Mouse (Mus musculus) regulatory T cell (primary cell): ENCODE measurements around the gene Tia1.
"Not testable (repeated sequence)": the region's sequence is repeated elsewhere in the genome, so short reads cannot be mapped to it uniquely, and the experiment has no call there.

Experiments
- in situ Hi-C: fragments of 300-600 bp; cut with MboI, MseI; formaldehyde crosslinking; loops from one replicate; pipeline ENCODE4 v1.15.1; 2025; ENCODE audit warnings: high pct_unique_total_duplicates

The Tia1 gene

GRCm38 (mm10) chr6:86404100-86404861, at the start of gene Tia1:
Gene Tia1, plus strand, starts transcription at chr6:86404219.
- in situ Hi-C loops, result loop anchor here (5.0 kb wide), 1 partner anchor 37 kb away; the partner anchor contains the start of gene Fam136a

- in situ Hi-C loops, result loop anchor here (5.0 to 25.0 kb wide), 2 partner anchors 213 to 443 kb away; partner anchors contain the start of genes Nat8f1, Nat8f4 and Tprkb
Observed at GRCm38 (mm10) chr6:86354948-86355347, 49.1 kb upstream of the Tia1 start.

- in situ Hi-C loops, result loop anchor here (5.0 to 25.0 kb wide), 2 partner anchors 215 to 445 kb away; partner anchors contain the start of genes Nat8f1, Nat8f4 and Tprkb
Observed at GRCm38 (mm10) chr6:86356956-86357355, 47.1 kb upstream of the Tia1 start.

- in situ Hi-C loops, result loop anchor here (10.0 to 25.0 kb wide), 2 partner anchors 236 to 448 kb away; partner anchors contain the start of genes Nat8f1, Nat8f4 and Tprkb
Observed at GRCm38 (mm10) chr6:86360691-86361090, 43.3 kb upstream of the Tia1 start.

GRCm38 (mm10) chr6:86361373-86361772, 42.6 kb upstream of the Tia1 start:
- in situ Hi-C loops, result loop anchor here (10.0 to 25.0 kb wide), 2 partner anchors 237 to 449 kb away; partner anchors contain the start of genes Nat8f1, Nat8f4 and Tprkb

- in situ Hi-C loops, result loop anchor here (5.0 to 25.0 kb wide), 3 partner anchors 38 to 452 kb away; partner anchors contain the start of genes Nat8f1, Nat8f4, Tia1 and Tprkb
Observed at GRCm38 (mm10) chr6:86364442-86365141, 39.4 kb upstream of the Tia1 start.

- in situ Hi-C loops, result loop anchor here (5.0 to 25.0 kb wide), 3 partner anchors 37 to 453 kb away; partner anchors contain the start of genes Nat8f1, Nat8f4, Tia1 and Tprkb
Observed at GRCm38 (mm10) chr6:86365371-86366124, 38.5 kb upstream of the Tia1 start, which contains the start of gene Fam136a. Gene Fam136a, plus strand, starts transcription at chr6:86365646.

GRCm38 (mm10) chr6:86366125-86366852, 37.7 kb upstream of the Tia1 start:
- in situ Hi-C loops, result loop anchor here (5.0 to 25.0 kb wide), 3 partner anchors 36 to 454 kb away; partner anchors contain the start of genes Nat8f1, Nat8f4, Tia1 and Tprkb

- in situ Hi-C loops, result loop anchor here (5.0 to 25.0 kb wide), 3 partner anchors 35 to 455 kb away; partner anchors contain the start of genes Nat8f1, Nat8f4, Tia1 and Tprkb
Observed at GRCm38 (mm10) chr6:86366853-86367249, 37.2 kb upstream of the Tia1 start.

GRCm38 (mm10) chr6:86368479-86368878, 35.5 kb upstream of the Tia1 start:
- in situ Hi-C loops, result loop anchor here (5.0 to 25.0 kb wide), 3 partner anchors 34 to 456 kb away; partner anchors contain the start of genes Nat8f1, Nat8f4, Tia1 and Tprkb

- in situ Hi-C loops, result loop anchor here (25.0 kb wide), 1 partner anchor 458 kb away; the partner anchor contains the start of genes Nat8f1, Nat8f4 and Tprkb
Observed at GRCm38 (mm10) chr6:86370093-86370713, 33.8 kb upstream of the Tia1 start.

- in situ Hi-C loops, result loop anchor here (25.0 kb wide), 1 partner anchor 459 kb away; the partner anchor contains the start of genes Nat8f1, Nat8f4 and Tprkb
Observed at GRCm38 (mm10) chr6:86370764-86371339, 33.2 kb upstream of the Tia1 start, which contains the start of gene Snrpg. Gene Snrpg, plus strand, starts transcription at chr6:86371304.

- in situ Hi-C loops, result loop anchor here (25.0 kb wide), 1 partner anchor 459 kb away; the partner anchor contains the start of genes Nat8f1, Nat8f4 and Tprkb
Observed at GRCm38 (mm10) chr6:86371340-86371911, 32.6 kb upstream of the Tia1 start.

GRCm38 (mm10) chr6:86371950-86372516, 32.0 kb upstream of the Tia1 start:
- in situ Hi-C loops, result loop anchor here (25.0 kb wide), 1 partner anchor 460 kb away; the partner anchor contains the start of genes Nat8f1, Nat8f4 and Tprkb

- in situ Hi-C loops, result loop anchor here (25.0 kb wide), 1 partner anchor 461 kb away; the partner anchor contains the start of genes Nat8f1, Nat8f4 and Tprkb
Observed at GRCm38 (mm10) chr6:86373556-86373955, 30.5 kb upstream of the Tia1 start.

- in situ Hi-C loops, result no loop called here
Observed at GRCm38 (mm10) chr6:86378341-86378740, 25.7 kb upstream of the Tia1 start.

GRCm38 (mm10) chr6:86380112-86380511, 23.9 kb upstream of the Tia1 start:
- in situ Hi-C loops, result not testable (repeated sequence)

GRCm38 (mm10) chr6:86382551-86382950, 21.5 kb upstream of the Tia1 start:
- in situ Hi-C loops, result no loop called here
